ENCODE assay signal across 8 mouse cellular contexts in genomic region chr11:102189461-102190436, GRCm38 (mm10). TPM values are rescaled to one million over a fixed set of nuclear protein-coding genes. Genes with fewer than 3 reads are reported as not detected.
A peak's percentile ranks its signal among the peaks of the same experiment; 100 is the strongest.
DNase-seq lines count a peak whose midpoint lies in the region; ATAC-seq and TF ChIP-seq lines count a peak whose summit lies in the region.

TSS of gene G6pc3 (plus strand) at chr11:102189620.

- H3K27ac ChIP-seq in embryonic facial prominence, embryonic 13.5 days = peak within 1 kb of the TSS; percentile 69; the same call in 1 of the 2 replicates
- peak within 1 kb of the TSS; percentile 30 for H3K27ac ChIP-seq in kidney, adult 2 months (ENCODE audit: insufficient read depth, low read depth, low read length)
- H3K27ac ChIP-seq in limb, embryonic 11.5 days (replicated peaks; ENCODE audit: low read depth, low read length) = 0 out of 2 replicates have a peak within 1 kb of the TSS, but pooled peaks have one; percentile 18
- H3K27ac ChIP-seq in midbrain, embryonic 13.5 days = peak within 1 kb of the TSS; percentile 72
- H3K27ac ChIP-seq in small intestine, adult 2 months (ENCODE audit: insufficient read depth, low read depth, low read length) = peak within 1 kb of the TSS; percentile 48

- peak within 1 kb of the TSS; percentile 75 for H3K9ac ChIP-seq in embryonic facial prominence, embryonic 13.5 days
- H3K9ac ChIP-seq in limb, embryonic 11.5 days (ENCODE audit: low read length) = peak within 1 kb of the TSS; percentile 70
- peak within 1 kb of the TSS; percentile 67 for H3K9ac ChIP-seq in midbrain, embryonic 13.5 days (replicated peaks)

- no peaks in the 10 kb centered on the region for H3K27me3 ChIP-seq in embryonic facial prominence, embryonic 13.5 days
- H3K27me3 ChIP-seq in kidney, adult 2 months (replicated peaks; ENCODE audit: control insufficient read depth, insufficient read depth, low read length) = no peaks in the 10 kb centered on the region
- H3K27me3 ChIP-seq in limb, embryonic 11.5 days (ENCODE audit: control insufficient read depth, insufficient read depth, low read length) = no peaks in the 10 kb centered on the region
- H3K27me3 ChIP-seq in midbrain, embryonic 13.5 days = no peaks in the 10 kb centered on the region
- H3K27me3 ChIP-seq in small intestine, adult 2 months (ENCODE audit: control insufficient read depth, insufficient read depth, low read length) = no peaks in the 10 kb centered on the region

- peaks cover 25% of the 10 kb centered on the region for H3K4me1 ChIP-seq in embryonic facial prominence, embryonic 13.5 days
- H3K4me1 ChIP-seq in kidney, adult 2 months (ENCODE audit: control insufficient read depth, insufficient read depth, low read length) = no peaks in the 10 kb centered on the region
- peaks cover 11% of the 10 kb centered on the region for H3K4me1 ChIP-seq in limb, embryonic 11.5 days (ENCODE audit: control insufficient read depth, insufficient read depth, low read length)
- H3K4me1 ChIP-seq in midbrain, embryonic 13.5 days (replicated peaks) = peaks cover 25% of the 10 kb centered on the region
- peaks cover 4% of the 10 kb centered on the region for H3K4me1 ChIP-seq in small intestine, adult 2 months (ENCODE audit: control insufficient read depth, insufficient read depth, insufficient read length, low read length)

- ATAC-seq in embryonic facial prominence, embryonic 13.5 days (ENCODE audit: insufficient number of reproducible peaks, insufficient read depth, low FRiP score, low TSS enrichment, low read depth) = peak; percentile 81
- ATAC-seq in limb, embryonic 11.5 days (ENCODE audit: insufficient number of reproducible peaks, low FRiP score, low TSS enrichment, low read depth) = peak; percentile 87
- peak; percentile 89 for ATAC-seq in midbrain, embryonic 13.5 days

- no peak for TF ChIP-seq CTCF in kidney, adult 2 months (conservative IDR thresholded peaks at IDR 0.05; ENCODE audit: insufficient read depth, insufficient read length, low read depth, low read length)
- TF ChIP-seq CTCF in small intestine, adult 2 months (IDR thresholded peaks at IDR 0.05; ENCODE audit: extremely low read depth, insufficient read length, insufficient replicate concordance, low read depth, low read length) = no peak

- DNase-seq in 3T3-L1 (ENCODE audit: low read depth, low spot score) = peak; percentile 43
- DNase-seq in adrenal gland, postnatal 4 days (ENCODE audit: low spot score in 2 of 2) = peak; percentile 59 to 86
- peak; percentile 95 to 96 for DNase-seq in heart, adult 18-20 months
- DNase-seq in kidney, adult 2 months = peak; percentile 97
- DNase-seq in limb, embryonic 11.5 days (ENCODE audit: low spot score) = peak; percentile 86

- peaks cover 28% of the 10 kb centered on the region for H3K36me3 ChIP-seq in embryonic facial prominence, embryonic 13.5 days
- no peaks in the 10 kb centered on the region for H3K36me3 ChIP-seq in kidney, adult 2 months (ENCODE audit: control insufficient read depth, insufficient read depth, low read length)
- H3K36me3 ChIP-seq in limb, embryonic 11.5 days (ENCODE audit: control insufficient read depth, insufficient read depth, low read length) = peaks cover 2% of the 10 kb centered on the region
- H3K36me3 ChIP-seq in midbrain, embryonic 13.5 days = peaks cover 27% of the 10 kb centered on the region
- peaks cover 7% of the 10 kb centered on the region for H3K36me3 ChIP-seq in small intestine, adult 2 months (ENCODE audit: control insufficient read depth, insufficient read depth, low read length)

- H3K9me3 ChIP-seq in embryonic facial prominence, embryonic 13.5 days = no peaks in the 10 kb centered on the region
- H3K9me3 ChIP-seq in limb, embryonic 11.5 days (ENCODE audit: control insufficient read depth, low read length) = no peaks in the 10 kb centered on the region
- no peaks in the 10 kb centered on the region for H3K9me3 ChIP-seq in midbrain, embryonic 13.5 days

- H3K4me2 ChIP-seq in embryonic facial prominence, embryonic 13.5 days = peak within 1 kb of the TSS; percentile 88
- peak within 1 kb of the TSS; percentile 90 for H3K4me2 ChIP-seq in limb, embryonic 11.5 days (ENCODE audit: low read depth, severe bottlenecking)
- peak within 1 kb of the TSS; percentile 66 for H3K4me2 ChIP-seq in midbrain, embryonic 13.5 days (replicated peaks)

- H3K4me3 ChIP-seq in embryonic facial prominence, embryonic 13.5 days = peak within 1 kb of the TSS; percentile 63
- peak within 1 kb of the TSS; percentile 74 for H3K4me3 ChIP-seq in kidney, adult 2 months (ENCODE audit: insufficient read depth, low read depth, low read length)
- peak within 1 kb of the TSS; percentile 62 for H3K4me3 ChIP-seq in limb, embryonic 11.5 days (ENCODE audit: low read depth, low read length)
- H3K4me3 ChIP-seq in midbrain, embryonic 13.5 days (replicated peaks) = peak within 1 kb of the TSS; percentile 59
- peak within 1 kb of the TSS; percentile 71 for H3K4me3 ChIP-seq in small intestine, adult 2 months (ENCODE audit: low read depth, low read length)

- 1% methylated on average over 50 of the region's 50 CpGs for WGBS in embryonic facial prominence, embryonic 13.5 days
- WGBS in kidney, adult 2 months = 1% methylated on average over 46 of the region's 50 CpGs
- WGBS in limb, embryonic 11.5 days = 3% methylated on average over 47 of the region's 50 CpGs
- 3% methylated on average over 50 of the region's 50 CpGs for WGBS in midbrain, embryonic 13.5 days
- under 1% methylated on average over 50 of the region's 50 CpGs for WGBS in small intestine, adult 2 months

- TF ChIP-seq POLR2A in kidney, adult 2 months (IDR thresholded peaks at IDR 0.05; ENCODE audit: low read depth, low read length) = no peak
- peak; percentile 32; the same call in 1 of the 2 replicates for TF ChIP-seq POLR2A in small intestine, adult 2 months (IDR thresholded peaks at IDR 0.05; ENCODE audit: low read depth, low read length)

RNA-seq across cellular contexts. Expression of gene G6pc3, which starts in this region (rescaled TPM):
- total RNA-seq in adrenal gland, postnatal 4 days (2021) = 10 to 100 TPM; 86.3 to 93.3 TPM
- 27.6 and 28.3 TPM in 2 replicates for polyA plus RNA-seq in embryonic facial prominence, embryonic 13.5 days (2015; fragmentation: Nextera tagmentation; extraction: Ambion mirVana)
- total RNA-seq in heart, adult 18-20 months (2021) = 10 to 100 TPM; 54.5 to 56.6 TPM
- 127 and 138 TPM in 2 replicates for polyA plus RNA-seq in kidney, adult 2 months (2012; rRNA removed)
- 39.8 and 41.9 TPM in 2 replicates for polyA plus RNA-seq in limb, embryonic 11.5 days (2014; fragmentation: Nextera tagmentation; extraction: Ambion mirVana)
- 31.4 and 32.9 TPM in 2 replicates for polyA plus RNA-seq in midbrain, embryonic 13.5 days (2015; fragmentation: Nextera tagmentation; extraction: Ambion mirVana)
- 41.0 and 53.8 TPM in 2 replicates for polyA plus RNA-seq in small intestine, adult 2 months (2012; rRNA removed)

Comparison
In these comparisons a context has a peak if more than half of its experiments do, and no peak if none do; other contexts are left out.
1. Peak in every context shown above with its lines: DNase-seq, ATAC-seq, H3K4me3 ChIP-seq and H3K27ac ChIP-seq.
2. DNase-seq: peak in every context shown above with its lines; median percentile 97 in kidney, adult 2 months; 96 in heart, adult 18-20 months; 86 in limb, embryonic 11.5 days; 72 in adrenal gland, postnatal 4 days; 43 in 3T3-L1.
3. H3K27ac ChIP-seq: peak in every context shown above with its lines; median percentile 72 in midbrain, embryonic 13.5 days; 69 in embryonic facial prominence, embryonic 13.5 days; 48 in small intestine, adult 2 months; 30 in kidney, adult 2 months; 18 in limb, embryonic 11.5 days.